Mouse (Mus musculus) forebrain, postnatal 0 days (tissue): ENCODE results near the gene Adgrb3. TPM values are rescaled to one million over a fixed set of nuclear protein-coding genes. Genes with fewer than 3 reads are reported as not detected.
A peak's percentile ranks its signal among the peaks of the same experiment; 100 is the strongest.

ENCODE experiments used
- ATAC-seq: fragments of 200-750 bp; cut with Nextera tagmentation; 2 replicates; pipeline ENCODE4 v1.8.0; 2017; ENCODE audit warnings: mild to moderate bottlenecking, moderate library complexity
- DNase-seq: peaks from one replicate; pipeline ENCODE4 v3.0.0-alpha.2; 2015
- H3K27ac ChIP-seq: fragments of 300-500 bp; sonication (generic); 2 replicates; pipeline ENCODE4 v1.5.1; 2014; ENCODE audit warnings: low read depth, mild to moderate bottlenecking, antibody characterized with exemption, low read length, moderate library complexity, mixed read lengths
- H3K27me3 ChIP-seq: fragments of 300-500 bp; sonication (generic); 2 replicates; pipeline ENCODE4 v1.6.1; 2014; ENCODE audit warnings: mild to moderate bottlenecking, low read length, mixed read lengths; ENCODE audit not compliant: insufficient read depth
- H3K36me3 ChIP-seq: fragments of 300-500 bp; sonication (generic); 2 replicates; pipeline ENCODE4 v1.6.1; 2014; ENCODE audit warnings: mild to moderate bottlenecking, moderate library complexity; ENCODE audit not compliant: insufficient read depth
- H3K4me1 ChIP-seq: fragments of 300-500 bp; sonication (generic); 2 replicates; pipeline ENCODE4 v1.6.1; 2014; ENCODE audit warnings: antibody characterized with exemption; ENCODE audit not compliant: insufficient read depth
- H3K4me2 ChIP-seq: fragments of 300-500 bp; sonication (generic); 2 replicates; pipeline ENCODE4 v1.6.1; 2014; ENCODE audit warnings: low read depth, mild to moderate bottlenecking, moderate library complexity
- H3K4me3 ChIP-seq: fragments of 300-500 bp; sonication (generic); 2 replicates; pipeline ENCODE4 v1.5.1; 2014; ENCODE audit warnings: low read depth, low read length, mixed read lengths
- H3K9ac ChIP-seq: fragments of 300-500 bp; sonication (generic); 2 replicates; pipeline ENCODE4 v1.6.1; 2014; ENCODE audit warnings: mild to moderate bottlenecking
- H3K9me3 ChIP-seq: fragments of 300-500 bp; sonication (generic); 2 replicates; pipeline ENCODE4 v1.6.1; 2016; ENCODE audit warnings: low read length
- CTCF ChIP-seq: sonication (generic); IDR thresholded peaks from 2 replicates; pipeline ENCODE4 v1.5.1; 2016; ENCODE audit warnings: antibody characterized with exemption, control low read depth, low read depth
- WGBS: fragments of 180-500 bp; shearing (Covaris S2); extraction: QIAGEN DNeasy Blood & Tissue Kit; methylation state at CpG from one replicate; pipeline ENCODE4 v1.1.7; 2014; 5-methylcytosine and 5-hydroxymethylcytosine counted together
- polyA plus RNA-seq: library from polyadenylated mRNA; unstranded; fragments of >200 nt; fragmentation: Nextera tagmentation; extraction: Ambion mirVana; gene quantifications from 2 replicates; pipeline ENCODE4 v1.2.1, GENCODE M21; 2015
- total RNA-seq: library from RNA; depleted of rRNA; stranded (reverse); fragments of >200 nt; gene quantifications from 2 replicates; pipeline ENCODE4 v1.2.3, GENCODE M21; 2014

The Adgrb3 gene
- total and polyA plus RNA-seq, 2 experiments from 2014 or later = 59.3 to 106 TPM

GRCm38 (mm10) chr1:25823961-25824360, 5.5 kb downstream of the Adgrb3 start:
- Histone ChIP-seq H3K27me3 (no peaks in the 10 kb centered on the region), H3K36me3 (no peaks in the 10 kb centered on the region), H3K4me2 (peak overlapping the region; percentile 63), H3K4me3 (peak overlapping the region; percentile 74), H3K4me1 (peaks cover 26% of the 10 kb centered on the region), H3K9me3 (no peaks in the 10 kb centered on the region), H3K27ac (no peak overlapping the region), H3K9ac (no peak overlapping the region)
- no peak for TF ChIP-seq CTCF
- ATAC-seq (no peak), DNase-seq (peak; percentile 18)
- WGBS = 52% methylated on average over 10 of the region's 10 CpGs

- H3K4me2 ChIP-seq = no peak overlapping the region
- no peak overlapping the region for H3K9ac ChIP-seq
- 87% methylated on average over 1 of the region's 1 CpGs for WGBS
- no peak for TF ChIP-seq CTCF
- H3K27me3 ChIP-seq = no peaks in the 10 kb centered on the region
- no peak for ATAC-seq
- no peaks in the 10 kb centered on the region for H3K4me1 ChIP-seq
- no peaks in the 10 kb centered on the region for H3K36me3 ChIP-seq
- H3K4me3 ChIP-seq = no peak overlapping the region
- no peaks in the 10 kb centered on the region for H3K9me3 ChIP-seq
- DNase-seq = no peak
- H3K27ac ChIP-seq = no peak overlapping the region
These were observed 14.0 kb downstream of the Adgrb3 start for GRCm38 (mm10) chr1:25815491-25815890.

GRCm38 (mm10) chr1:25778784-25779183, 50.7 kb downstream of the Adgrb3 start:
- ATAC-seq (peak; percentile 29), DNase-seq (no peak)
- Histone ChIP-seq H3K4me3 (no peak overlapping the region), H3K36me3 (no peaks in the 10 kb centered on the region), H3K27me3 (no peaks in the 10 kb centered on the region), H3K9ac (no peak overlapping the region), H3K9me3 (no peaks in the 10 kb centered on the region), H3K4me2 (no peak overlapping the region), H3K27ac (no peak overlapping the region), H3K4me1 (no peaks in the 10 kb centered on the region)
- no peak for TF ChIP-seq CTCF
- WGBS = 54% methylated on average over 1 of the region's 1 CpGs

GRCm38 (mm10) chr1:25777459-25777858, 52.0 kb downstream of the Adgrb3 start:
- no peak for DNase-seq
- Histone ChIP-seq H3K9ac (no peak overlapping the region), H3K36me3 (no peaks in the 10 kb centered on the region), H3K4me3 (no peak overlapping the region), H3K9me3 (no peaks in the 10 kb centered on the region), H3K4me2 (no peak overlapping the region), H3K27me3 (no peaks in the 10 kb centered on the region), H3K27ac (no peak overlapping the region), H3K4me1 (no peaks in the 10 kb centered on the region)
- TF ChIP-seq CTCF = no peak
- 53% methylated on average over 4 of the region's 4 CpGs for WGBS
- ATAC-seq = no peak

- 60% methylated on average over 3 of the region's 3 CpGs for WGBS
- peak; percentile 13 for DNase-seq
- no peak for TF ChIP-seq CTCF
These were observed 53.9 kb downstream of the Adgrb3 start for GRCm38 (mm10) chr1:25775440-25776130.

DNA sequence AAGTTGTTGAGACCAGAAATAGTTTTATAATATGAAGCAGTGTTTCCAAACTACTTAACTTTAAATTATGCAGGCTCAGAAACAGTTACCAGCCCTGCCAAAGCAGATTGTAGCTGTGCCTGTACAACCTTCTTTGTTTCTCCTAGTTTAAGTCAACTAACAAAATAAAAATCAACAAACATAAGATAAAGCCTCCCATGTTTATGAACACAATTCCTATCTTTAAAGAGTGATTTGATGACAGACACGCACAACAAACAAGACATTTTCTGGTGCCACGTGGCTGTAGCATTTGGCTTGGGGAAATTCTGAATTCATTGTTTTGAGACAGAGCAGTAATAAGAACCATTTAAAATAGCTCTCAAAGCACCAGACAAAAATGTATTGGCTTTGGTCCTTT, 60.5 kb downstream of the Adgrb3 start:
- H3K27me3 ChIP-seq = no peaks in the 10 kb centered on the region; the same call in 1 of the 2 replicates
- peak; percentile 57 for DNase-seq
- H3K9ac ChIP-seq = no peak overlapping the region
- no peaks in the 10 kb centered on the region for H3K36me3 ChIP-seq
- peak; percentile 77 for ATAC-seq
- H3K9me3 ChIP-seq = no peaks in the 10 kb centered on the region
- no peak overlapping the region for H3K4me2 ChIP-seq
- H3K4me1 ChIP-seq = no peaks in the 10 kb centered on the region
- WGBS = 34% methylated on average over 2 of the region's 2 CpGs
- no peak overlapping the region for H3K27ac ChIP-seq
- H3K4me3 ChIP-seq = no peak overlapping the region
- no peak for TF ChIP-seq CTCF

More at GRCm38 (mm10) chr1:25775440-25776130, 53.9 kb downstream of the Adgrb3 start:
- H3K4me2 ChIP-seq = no peak overlapping the region
- H3K9ac ChIP-seq = no peak overlapping the region
- H3K27me3 ChIP-seq = no peaks in the 10 kb centered on the region; the same call in 1 of the 2 replicates
- H3K36me3 ChIP-seq = no peaks in the 10 kb centered on the region
- H3K4me1 ChIP-seq = no peaks in the 10 kb centered on the region
- H3K9me3 ChIP-seq = no peaks in the 10 kb centered on the region
- no peak overlapping the region for H3K4me3 ChIP-seq
- no peak for ATAC-seq
- H3K27ac ChIP-seq = no peak overlapping the region

DNA sequence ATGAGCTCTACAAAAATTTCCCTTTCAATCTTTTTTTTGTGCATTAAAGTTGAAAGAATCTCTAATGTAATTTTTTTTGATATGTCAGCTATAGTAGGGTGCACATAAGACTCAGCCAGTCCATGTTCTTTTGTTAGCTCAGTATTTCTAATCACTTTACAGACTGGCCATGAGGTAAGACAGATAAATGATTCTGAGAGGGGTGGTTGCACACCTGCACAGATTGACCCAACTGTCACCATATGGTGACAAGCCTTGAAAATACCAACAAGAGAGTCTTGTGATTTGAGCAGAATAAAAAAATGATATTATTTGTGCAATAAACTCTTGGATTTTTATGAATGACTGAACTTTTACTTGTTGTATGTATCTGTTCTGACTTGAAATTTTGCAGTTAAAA, 74.2 kb downstream of the Adgrb3 start:
- no peak overlapping the region for H3K9ac ChIP-seq
- no peaks in the 10 kb centered on the region for H3K36me3 ChIP-seq
- no peak overlapping the region for H3K27ac ChIP-seq
- no peaks in the 10 kb centered on the region for H3K27me3 ChIP-seq
- no peak for TF ChIP-seq CTCF
- H3K9me3 ChIP-seq = no peaks in the 10 kb centered on the region
- no peaks in the 10 kb centered on the region for H3K4me1 ChIP-seq
- ATAC-seq = no peak
- DNase-seq = no peak
- no peak overlapping the region for H3K4me2 ChIP-seq
- H3K4me3 ChIP-seq = no peak overlapping the region
